Mouse (Mus musculus) myocyte (in vitro differentiated cells): ENCODE data around the gene Rbms3.

Source experiments
- E2F4 ChIP-seq: IDR thresholded peaks from one replicate; pipeline ENCODE4 v1.6.1; 2011; ENCODE audit warnings: mild to moderate bottlenecking, control low read depth, moderate library complexity; ENCODE audit not compliant: insufficient read depth
- MAX ChIP-seq: IDR thresholded peaks from one replicate; pipeline ENCODE4 v1.6.1; 2011; ENCODE audit warnings: low read depth, mild to moderate bottlenecking, control low read depth
- MYOD1 ChIP-seq, 3 experiments: IDR thresholded peaks; one replicate each; pipeline ENCODE4 v1.6.1; 2011; ENCODE audit warnings: control low read depth in 2 of 3, low read depth in 2 of 3, mild to moderate bottlenecking in 2 of 3, moderate library complexity in 1 of 3; ENCODE audit not compliant: insufficient read length in 2 of 3, control insufficient read depth in 1 of 3
- POLR2A ChIP-seq: IDR thresholded peaks from one replicate; pipeline ENCODE4 v1.6.1; 2011; ENCODE audit warnings: low read depth, mild to moderate bottlenecking, control low read depth, moderate library complexity; ENCODE audit not compliant: insufficient read length
- POLR2AphosphoS2 ChIP-seq: IDR thresholded peaks from one replicate; pipeline ENCODE4 v1.6.1; 2011; ENCODE audit warnings: low read depth, control low read depth; ENCODE audit not compliant: insufficient read length
- SRF ChIP-seq: IDR thresholded peaks from one replicate; pipeline ENCODE4 v1.6.1; 2011; ENCODE audit warnings: low read depth; ENCODE audit not compliant: control insufficient read depth, insufficient read length
- TCF3 ChIP-seq: IDR thresholded peaks from one replicate; pipeline ENCODE4 v1.6.1; 2011; ENCODE audit warnings: low read depth, control low read depth; ENCODE audit not compliant: insufficient read length
- USF1 ChIP-seq: IDR thresholded peaks from one replicate; pipeline ENCODE4 v1.6.1; 2011; ENCODE audit warnings: low read depth, mild to moderate bottlenecking, control low read depth, moderate library complexity

- TF ChIP-seq USF1 (no peak), MAX (no peak), MYOD1 (IDR thresholded peaks at IDR 0.05; ENCODE audit: control insufficient read depth in 1 of 3, insufficient read length in 2 of 3, low read depth in 2 of 3) (no peak), POLR2A (no peak), E2F4 (no peak), POLR2AphosphoS2 (no peak), TCF3 (no peak), SRF (no peak)
Measured at GRCm38 (mm10) chr9:117641090-117641782, 11.5 kb upstream of the Rbms3 start.
